Mouse (Mus musculus) induced T-regulatory cell, adult 2 months (primary cell): ENCODE data around the gene Dnase1.
"Not testable (repeated sequence)": the region's sequence is repeated elsewhere in the genome, so short reads cannot be mapped to it uniquely, and the experiment has no call there.

ENCODE experiments used
- DNase-seq: peaks from one replicate; pipeline ENCODE4 v3.0.0-alpha.2; 2012; ENCODE audit warnings: low read depth

Gene Dnase1

GRCm38 (mm10) chr16:4036807-4037206 is at the start of gene Dnase1:
Gene Dnase1 (plus strand): TSS chr16:4036942.
- no peak for DNase-seq

GRCm38 (mm10) chr16:3988410-3988809 is 48.3 kb upstream of the Dnase1 start:
- DNase-seq: no peak

- DNase-seq: peak; percentile 99
Observed at GRCm38 (mm10) chr16:4003489-4004398, 33.0 kb upstream of the Dnase1 start, which contains the start of gene Slx4. Gene Slx4 (minus strand): TSS chr16:4003770.

- DNase-seq: no peak
Observed at GRCm38 (mm10) chr16:4012882-4013570, 23.7 kb upstream of the Dnase1 start.

GRCm38 (mm10) chr16:4014040-4014668 is 22.6 kb upstream of the Dnase1 start:
- DNase-seq: no peak

GRCm38 (mm10) chr16:4016786-4017185 is 20.0 kb upstream of the Dnase1 start:
- DNase-seq: not testable (repeated sequence)

- not testable (repeated sequence) for DNase-seq
Observed at GRCm38 (mm10) chr16:4017466-4017865, 19.3 kb upstream of the Dnase1 start.

- no peak for DNase-seq
Observed at GRCm38 (mm10) chr16:4021241-4021640, 15.5 kb upstream of the Dnase1 start.

GRCm38 (mm10) chr16:4022719-4023118 is 14.0 kb upstream of the Dnase1 start:
- no peak for DNase-seq

- no peak for DNase-seq
Observed at GRCm38 (mm10) chr16:4026672-4027071, 10.1 kb upstream of the Dnase1 start.

GRCm38 (mm10) chr16:4027211-4027610 is 9.5 kb upstream of the Dnase1 start:
- no peak for DNase-seq

- no peak for DNase-seq
Observed at GRCm38 (mm10) chr16:4029371-4029841, 7.3 kb upstream of the Dnase1 start.

- DNase-seq: no peak
Observed at GRCm38 (mm10) chr16:4030501-4030900, 6.2 kb upstream of the Dnase1 start.

GRCm38 (mm10) chr16:4031441-4032274 is 5.1 kb upstream of the Dnase1 start:
- DNase-seq: no peak

- DNase-seq: peak; percentile 26
Observed at GRCm38 (mm10) chr16:4032341-4032748, 4.4 kb upstream of the Dnase1 start.

GRCm38 (mm10) chr16:4033971-4034370 is 2.8 kb upstream of the Dnase1 start:
- DNase-seq: no peak

GRCm38 (mm10) chr16:4034476-4034875 is 2.3 kb upstream of the Dnase1 start:
- no peak for DNase-seq

- no peak for DNase-seq
Observed at GRCm38 (mm10) chr16:4035575-4035974, 1.2 kb upstream of the Dnase1 start.

GRCm38 (mm10) chr16:4037690-4038089 is 948 bp downstream of the Dnase1 start:
- no peak for DNase-seq

- no peak for DNase-seq
Observed at GRCm38 (mm10) chr16:4040206-4040605, 3.5 kb downstream of the Dnase1 start.

GRCm38 (mm10) chr16:4041646-4042045 is 4.9 kb downstream of the Dnase1 start:
- DNase-seq: no peak

- no peak for DNase-seq
Observed at GRCm38 (mm10) chr16:4044093-4044492, 7.4 kb downstream of the Dnase1 start.
